Mouse (Mus musculus): Measurements from ENCODE around the gene Slc39a8.

DNA sequence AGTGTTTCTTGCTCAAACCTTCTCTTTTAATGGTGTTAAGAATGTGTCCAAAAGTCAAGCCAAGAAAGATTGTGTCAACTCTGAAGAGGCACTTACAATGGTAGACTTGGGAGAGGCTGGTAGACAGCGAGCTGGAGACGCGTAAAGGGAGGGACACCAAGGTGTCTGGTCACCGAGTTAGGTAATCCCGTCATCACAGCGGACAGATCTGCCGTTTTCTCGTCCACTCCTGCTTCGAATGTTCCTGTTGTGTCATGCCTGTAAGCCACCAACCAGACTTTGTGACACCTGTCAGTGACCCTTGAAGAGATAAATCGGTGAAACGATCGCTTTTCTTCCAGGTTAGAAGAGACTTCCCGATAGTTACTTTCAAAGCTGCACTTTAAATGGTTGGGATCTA, 14.5 kb downstream of the Slc39a8 start:
- TF ChIP-seq ZNF384 (IDR thresholded peaks at IDR 0.05; ENCODE audit: low read depth, low read length) (no peak), ZC3H11A (IDR thresholded peaks at IDR 0.05; ENCODE audit: borderline replicate concordance, low read depth, low read length) (no peak), CHD2 (IDR thresholded peaks at IDR 0.05; ENCODE audit: low read depth, low read length) (no peak), MAFK (IDR thresholded peaks at IDR 0.05; ENCODE audit: insufficient read depth, low read depth, low read length) (no peak)
